Mouse (Mus musculus) testis, postnatal 14 days (tissue): ENCODE measurements around the gene Zfp846.

Experiments
- DNase-seq: peaks from one replicate; pipeline ENCODE4 v3.0.0; 2021; ENCODE audit warnings: low spot score

The Zfp846 gene

DNA sequence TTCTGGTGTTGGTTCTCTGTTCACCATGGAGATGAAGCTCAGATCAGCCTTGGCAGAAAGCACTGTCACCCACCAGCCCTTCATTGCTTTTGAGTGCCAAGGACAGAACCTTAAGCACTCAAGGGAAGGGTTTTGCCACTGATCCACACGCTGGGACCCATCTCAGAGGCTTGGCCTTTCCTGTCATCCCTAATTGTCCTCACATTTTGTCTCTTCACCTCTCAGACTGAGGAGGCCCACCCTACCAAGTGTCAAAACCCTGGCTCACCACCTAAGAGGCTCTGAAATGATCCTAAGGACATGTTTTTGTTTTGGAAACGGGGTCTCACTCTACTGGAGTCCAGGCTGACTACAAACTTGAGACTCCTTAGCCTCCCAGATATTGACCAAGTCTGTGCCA is 55.7 kb downstream of the Zfp846 start:
- DNase-seq = no peak

DNA sequence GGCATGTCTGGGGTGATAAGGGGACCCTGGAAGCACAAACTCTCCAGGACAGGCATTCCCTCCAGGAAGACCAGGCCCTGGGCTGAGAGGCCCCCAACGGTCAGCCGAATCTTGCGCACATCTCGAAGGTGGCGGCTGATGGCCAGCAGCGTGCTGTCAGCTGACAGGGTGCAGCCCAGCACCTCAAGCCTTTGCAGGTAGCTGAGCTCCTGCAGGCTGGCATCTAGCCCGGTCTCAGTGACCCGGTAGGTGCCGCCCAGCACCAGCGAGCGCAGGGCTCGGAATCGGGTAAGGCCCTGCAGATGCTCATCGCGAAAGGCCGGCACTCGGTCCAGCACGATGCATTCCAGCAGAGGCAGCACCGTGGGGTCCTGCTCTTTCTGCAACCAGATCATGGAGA is 57.5 kb downstream of the Zfp846 start:
- no peak for DNase-seq

DNA sequence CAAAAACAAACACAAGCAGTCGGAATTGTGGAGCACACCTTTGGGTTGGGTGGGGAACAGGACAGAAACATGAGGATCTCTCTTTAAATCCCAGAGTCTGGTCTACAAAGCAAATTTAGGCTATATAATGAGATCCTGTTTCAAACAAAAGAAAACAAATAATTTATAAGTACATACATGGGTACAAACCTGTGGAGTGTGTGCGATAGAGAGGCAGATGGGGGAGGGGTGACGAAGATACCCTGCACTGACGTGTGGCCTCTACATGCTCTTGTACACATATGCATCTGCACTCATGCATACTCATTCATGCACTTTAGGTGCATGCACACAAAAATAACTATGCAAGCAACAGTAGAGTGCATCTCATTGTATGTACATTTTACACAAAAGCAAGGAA is 58.4 kb downstream of the Zfp846 start:
- no peak for DNase-seq

DNA sequence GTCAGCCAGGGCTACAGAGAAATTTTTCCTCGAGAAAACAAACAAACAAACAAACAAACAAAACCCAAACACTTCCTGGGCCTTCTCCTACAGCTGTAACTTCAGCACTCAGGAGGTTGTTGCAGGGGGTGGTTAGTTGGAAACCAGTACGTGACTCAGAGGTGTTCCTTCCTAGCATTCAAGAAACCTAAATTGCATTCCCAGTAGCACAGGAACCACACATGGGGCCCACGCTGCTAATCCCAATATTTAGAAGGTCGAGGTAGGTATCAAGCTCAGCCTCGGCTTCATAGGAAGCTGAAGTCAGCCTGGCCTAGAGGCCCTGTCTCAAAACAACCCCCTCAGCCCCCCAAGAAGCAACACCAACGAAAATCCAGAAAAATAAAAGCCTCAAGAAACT is 60.4 kb downstream of the Zfp846 start:
- DNase-seq = no peak

DNA sequence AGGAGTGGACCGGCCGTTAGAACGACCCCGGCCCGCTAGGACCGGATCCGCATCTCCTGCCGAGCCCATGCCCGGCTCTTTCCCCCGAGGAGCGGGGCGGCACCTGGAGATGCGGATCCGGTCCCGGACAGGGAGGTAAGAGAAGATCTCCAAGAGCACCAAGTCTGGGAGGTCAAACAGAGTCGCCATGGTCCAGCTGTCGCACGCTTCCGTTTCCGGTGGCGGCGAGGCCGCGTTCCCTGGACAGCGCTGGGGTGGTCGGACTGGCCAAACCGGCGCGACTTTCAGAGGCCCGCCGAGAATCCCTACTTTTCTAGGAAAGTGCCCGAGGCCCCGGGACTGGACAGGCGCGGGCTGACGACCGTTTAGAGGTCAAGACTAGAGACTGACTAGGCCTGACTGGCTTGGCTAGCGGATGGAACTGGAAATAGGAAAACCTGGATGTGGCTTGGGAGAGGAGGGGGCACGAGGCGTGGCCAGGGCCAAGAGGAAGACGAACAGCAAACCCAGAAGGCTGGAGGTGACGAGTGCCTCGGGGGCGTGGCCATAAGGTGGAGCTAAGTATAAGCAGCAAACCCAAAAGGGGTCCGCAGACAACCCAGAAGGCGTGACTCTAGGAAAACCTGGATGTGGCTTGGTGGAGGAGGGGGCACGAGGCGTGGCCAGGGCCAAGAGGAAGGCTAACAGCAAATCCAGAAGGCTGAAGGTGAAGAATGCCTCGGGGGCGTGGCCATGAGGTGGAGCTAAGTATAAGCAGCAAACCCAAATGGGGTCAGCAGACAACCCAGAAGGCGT is 61.2 kb downstream of the Zfp846 start, which contains the start of gene Ubl5:
Gene Ubl5 (plus strand): TSS at position 778 of the 795 bp plus-strand sequence.
- peak; percentile 90 for DNase-seq

DNA sequence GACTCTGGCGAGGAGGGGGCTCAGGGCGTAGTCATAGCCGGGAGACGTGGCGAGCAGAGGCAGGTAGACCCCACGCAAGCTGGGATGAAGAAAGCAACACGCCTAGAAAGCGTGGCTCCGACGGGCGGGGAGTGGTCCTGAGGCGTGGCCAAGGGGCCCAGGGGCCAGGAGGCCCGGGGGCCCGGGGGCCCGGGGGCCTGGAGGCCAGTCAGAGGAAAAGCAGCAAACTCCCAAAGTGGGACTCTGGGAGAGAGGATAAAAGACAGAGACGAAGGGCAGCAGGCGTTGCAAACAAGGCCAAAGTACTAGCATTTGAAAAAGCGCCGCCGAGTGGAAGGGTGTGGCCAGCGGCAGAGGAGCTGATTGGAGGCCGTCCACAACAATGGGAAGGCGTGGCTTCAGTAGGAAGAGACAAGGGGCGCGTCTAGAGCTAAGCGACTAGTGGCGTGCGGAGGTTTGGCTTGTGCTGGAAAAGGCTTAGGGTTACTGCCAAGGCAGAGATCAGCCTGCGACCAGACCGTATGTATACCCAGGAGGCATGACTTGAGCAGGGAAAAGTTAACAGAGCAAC is 61.9 kb downstream of the Zfp846 start:
- DNase-seq = peak; percentile 86

DNA sequence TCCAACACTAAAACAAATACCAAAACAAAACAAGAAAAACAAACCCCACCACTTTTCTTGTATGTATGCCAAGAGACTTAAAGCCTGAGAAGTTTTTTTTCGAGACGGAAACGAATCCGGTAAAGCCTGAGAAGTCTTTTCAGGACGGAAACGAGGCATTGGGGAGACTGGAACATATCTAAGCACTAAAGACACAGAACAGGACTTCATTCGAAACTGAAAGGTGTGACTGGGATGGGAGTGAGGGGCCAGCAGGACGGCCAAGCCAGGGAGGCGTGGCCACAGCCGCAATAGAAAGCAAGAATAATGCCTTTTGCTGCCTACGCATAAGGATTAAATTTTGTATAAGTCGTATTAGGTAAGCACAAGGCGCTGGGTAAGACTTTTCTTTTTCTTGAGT is 62.7 kb downstream of the Zfp846 start:
- no peak for DNase-seq

DNA sequence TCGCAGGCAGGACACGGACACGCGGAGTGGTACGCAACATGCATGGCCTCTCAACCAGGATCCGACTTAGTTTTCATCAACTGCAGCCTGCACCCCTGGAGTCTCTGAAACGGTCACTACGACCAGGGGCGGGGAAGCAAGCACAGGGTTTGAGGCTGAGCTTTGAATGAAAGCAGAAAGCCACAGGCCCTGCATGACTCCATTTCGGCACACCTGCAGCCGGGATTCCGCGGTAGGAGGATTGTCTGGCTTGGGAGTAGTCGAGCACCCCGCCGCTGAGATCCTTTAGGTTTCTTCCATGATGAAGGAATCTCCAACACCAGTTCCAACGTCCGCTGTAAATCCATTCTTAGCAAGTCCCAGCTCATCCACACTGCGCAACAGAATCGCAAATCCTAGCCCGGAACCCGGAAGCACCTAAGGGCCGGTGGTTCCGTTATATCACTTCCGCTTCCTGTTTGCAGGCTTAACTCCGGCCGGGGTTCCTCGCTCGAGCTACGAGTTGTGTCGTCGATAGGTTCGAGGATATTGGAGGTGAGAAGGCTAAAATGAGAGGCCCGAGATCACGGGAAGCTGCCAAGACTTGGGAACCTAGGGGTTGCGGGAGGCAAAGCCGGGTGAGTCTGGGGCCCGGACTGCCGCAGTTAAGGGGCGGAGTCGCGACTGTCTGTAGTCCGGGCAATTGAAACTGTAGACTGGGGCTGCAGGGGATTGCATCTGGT is 63.4 kb downstream of the Zfp846 start, which contains the start of gene Fbxl12:
Gene Fbxl12 (minus strand): TSS at position 408 of the 722 bp plus-strand sequence.
- peak; percentile 80 for DNase-seq

DNA sequence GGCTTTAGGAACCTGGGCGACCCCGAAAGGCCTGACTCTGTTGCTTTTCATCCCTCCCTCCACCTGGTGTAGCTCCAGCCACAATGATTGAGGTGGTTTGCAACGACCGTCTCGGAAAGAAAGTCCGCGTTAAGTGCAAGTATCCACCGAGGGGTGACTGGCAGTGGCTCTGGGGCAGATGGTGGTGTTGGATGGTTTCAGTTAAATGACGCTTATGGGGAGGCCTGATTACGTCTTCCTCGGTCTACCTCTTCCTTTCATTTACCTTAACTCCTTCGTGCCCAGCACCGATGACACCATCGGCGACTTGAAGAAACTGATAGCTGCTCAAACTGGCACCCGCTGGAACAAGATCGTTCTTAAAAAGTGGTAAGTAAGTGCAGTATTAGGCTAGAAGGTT is 64.0 kb downstream of the Zfp846 start:
- no peak for DNase-seq

DNA sequence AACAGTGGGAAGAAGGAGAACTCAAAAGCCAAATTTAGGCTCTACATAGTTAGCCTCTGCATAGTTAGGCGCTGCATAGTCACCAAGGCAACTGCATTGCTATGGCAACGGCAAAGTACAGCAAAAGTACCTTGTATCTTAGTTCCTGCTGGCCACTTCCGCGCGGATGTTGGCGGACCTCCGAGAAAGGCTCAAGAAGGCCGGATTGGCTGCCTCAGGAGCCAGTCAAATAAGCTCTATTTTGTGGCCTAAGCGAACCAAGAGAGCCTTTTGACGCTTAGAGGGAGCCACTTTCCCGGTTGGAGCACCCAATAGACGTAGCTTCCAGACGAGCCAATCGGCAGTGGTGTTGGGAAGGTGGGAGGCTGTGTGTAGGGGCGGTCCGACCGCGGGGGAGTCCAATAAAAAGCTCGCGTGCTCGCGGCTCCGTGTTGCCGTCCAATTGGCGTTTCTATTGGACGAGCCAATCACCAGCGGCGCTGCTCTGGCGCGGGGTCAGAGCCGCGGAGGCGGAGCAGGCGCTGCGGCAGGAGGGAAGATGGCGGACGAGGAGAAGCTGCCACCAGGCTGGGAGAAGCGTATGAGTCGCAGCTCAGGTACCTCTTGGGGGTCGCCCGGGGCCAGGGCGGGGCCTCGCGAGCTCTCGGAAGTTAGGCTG is 70.6 kb downstream of the Zfp846 start, which contains the start of gene Pin1:
Gene Pin1 (plus strand): TSS at position 494 of the 658 bp plus-strand sequence.
- peak; percentile 100 for DNase-seq

DNA sequence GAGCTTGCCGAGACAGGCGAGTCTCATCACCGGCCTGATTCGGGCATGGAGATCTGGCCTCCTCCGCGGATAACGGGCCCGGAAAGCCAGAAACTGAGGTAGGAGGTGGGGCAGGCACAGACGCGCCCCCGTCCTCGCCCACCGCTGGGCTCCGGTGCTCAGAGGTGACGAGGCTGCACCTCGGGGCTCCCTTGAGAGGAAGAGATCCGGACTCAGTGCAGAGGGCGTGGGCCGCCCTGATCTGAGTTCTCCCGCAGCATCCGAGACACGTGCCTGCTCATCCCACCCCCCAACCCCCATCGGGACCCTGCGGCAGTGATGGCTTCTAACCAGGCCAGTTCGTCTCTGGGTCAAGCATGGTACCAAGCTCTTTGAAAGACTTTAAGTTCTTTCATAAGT is 71.2 kb downstream of the Zfp846 start:
- DNase-seq = no peak

DNA sequence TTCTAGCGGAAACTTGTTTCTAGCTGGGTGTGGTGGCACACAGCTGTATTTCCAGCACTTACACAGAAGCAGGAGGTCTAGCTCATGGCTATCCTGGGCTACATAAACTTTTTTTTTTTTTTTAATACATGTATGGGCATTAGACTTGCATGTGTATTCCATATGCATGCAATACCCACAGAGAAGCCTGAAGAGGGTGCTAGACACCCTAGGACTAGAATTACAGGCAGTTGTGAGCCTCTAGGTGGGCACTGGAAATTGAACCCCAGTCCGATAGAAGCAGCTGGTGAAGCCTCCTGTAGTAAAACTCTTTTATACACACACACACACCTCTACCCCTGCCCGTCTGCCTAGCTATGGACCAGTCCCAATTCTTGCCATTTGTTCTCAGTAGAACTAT is 72.8 kb downstream of the Zfp846 start:
- no peak for DNase-seq
